Mouse (Mus musculus) ES-Bruce4 (cell line): ENCODE measurements around the gene Clcn2. TPM values are rescaled to one million over a fixed set of nuclear protein-coding genes. Genes with fewer than 3 reads are reported as not detected.

Experiments
- H3K27ac ChIP-seq: 2 replicates; pipeline ENCODE4 v1.5.1; 2012; ENCODE audit warnings: low read length, inconsistent platforms; ENCODE audit not compliant: insufficient read depth
- H3K27me3 ChIP-seq: 2 replicates; pipeline ENCODE4 v1.6.1; 2012; ENCODE audit warnings: mild to moderate bottlenecking, low read length, inconsistent platforms; ENCODE audit not compliant: control insufficient read depth, poor library complexity, insufficient read depth, severe bottlenecking
- H3K36me3 ChIP-seq: 2 replicates; pipeline ENCODE4 v1.6.1; 2012; ENCODE audit warnings: inconsistent platforms, mild to moderate bottlenecking, low read length, moderate library complexity; ENCODE audit not compliant: control insufficient read depth, poor library complexity, insufficient read depth, severe bottlenecking
- H3K4me1 ChIP-seq: one replicate; pipeline ENCODE4 v1.8.1; 2011; ENCODE audit warnings: low read length; ENCODE audit not compliant: control insufficient read depth, insufficient read depth
- H3K4me3 ChIP-seq: 2 replicates; pipeline ENCODE4 v1.5.1; 2011; ENCODE audit warnings: low read depth, mild to moderate bottlenecking, low read length
- H3K9ac ChIP-seq: 2 replicates; pipeline ENCODE4 v1.6.1; 2012; ENCODE audit warnings: low read depth, mild to moderate bottlenecking, inconsistent platforms; ENCODE audit not compliant: poor library complexity, severe bottlenecking
- H3K9me3 ChIP-seq: replicated peaks from 2 replicates; pipeline ENCODE4 v1.6.1; 2012; ENCODE audit warnings: mild to moderate bottlenecking, low read length, inconsistent platforms; ENCODE audit not compliant: control insufficient read depth, poor library complexity, insufficient read depth, severe bottlenecking
- CTCF ChIP-seq: IDR thresholded peaks from one replicate; pipeline ENCODE4 v1.8.1; 2011; ENCODE audit warnings: low read depth, low read length
- EP300 ChIP-seq: IDR thresholded peaks from 2 replicates; pipeline ENCODE4 v1.6.1; 2011; ENCODE audit warnings: low read depth, low read length; ENCODE audit not compliant: insufficient read depth
- POLR2A ChIP-seq: IDR thresholded peaks from one replicate; pipeline ENCODE4 v1.8.1; 2011; ENCODE audit warnings: low read length; ENCODE audit not compliant: insufficient read depth
- polyA plus RNA-seq: library from polyadenylated mRNA; stranded (reverse); fragments of >200 nt; gene quantifications from 2 replicates; pipeline ENCODE4 v1.2.4, GENCODE M21; 2011; ENCODE audit warnings: low read depth; ENCODE audit not compliant: missing spikeins, insufficient read depth, insufficient read length

Gene Clcn2
- polyA plus RNA-seq, result 8.8 and 10.2 TPM in 2 replicates

GRCm38 (mm10) chr16:20717181-20717977, at the start of gene Clcn2, which contains the start of gene Polr2h:
Clcn2 (minus strand) TSS chr16:20717746.
Polr2h (plus strand) TSS chr16:20717665.
- Histone ChIP-seq H3K27me3 (no peaks in the 10 kb centered on the region), H3K4me3 (peak within 1 kb of the TSS; percentile 97), H3K9ac (peak within 1 kb of the TSS; percentile 84), H3K27ac (peak within 1 kb of the TSS; percentile 65), H3K36me3 (peaks cover 23% of the 10 kb centered on the region), H3K9me3 (no peaks in the 10 kb centered on the region), H3K4me1 (peaks cover 5% of the 10 kb centered on the region)
- TF ChIP-seq EP300, result no peak
- TF ChIP-seq POLR2A, result peak; percentile 66
- TF ChIP-seq CTCF, result peak; percentile 64

- H3K27ac ChIP-seq, result no peak overlapping the region
- no peak overlapping the region for H3K4me3 ChIP-seq
- no peaks in the 10 kb centered on the region for H3K4me1 ChIP-seq
- H3K9ac ChIP-seq, result no peak overlapping the region
- H3K9me3 ChIP-seq, result no peaks in the 10 kb centered on the region
- TF ChIP-seq EP300 (no peak), CTCF (peak; percentile 70), POLR2A (no peak)
- H3K27me3 ChIP-seq, result no peaks in the 10 kb centered on the region
- H3K36me3 ChIP-seq, result no peaks in the 10 kb centered on the region
Observed at GRCm38 (mm10) chr16:20765244-20765643, 47.7 kb upstream of the Clcn2 start.

- Histone ChIP-seq H3K27ac (no peak overlapping the region), H3K9me3 (no peaks in the 10 kb centered on the region), H3K36me3 (no peaks in the 10 kb centered on the region), H3K4me3 (no peak overlapping the region), H3K4me1 (no peaks in the 10 kb centered on the region), H3K27me3 (no peaks in the 10 kb centered on the region), H3K9ac (no peak overlapping the region)
- TF ChIP-seq EP300 (no peak), CTCF (no peak), POLR2A (no peak)
Observed at GRCm38 (mm10) chr16:20761681-20762080, 44.1 kb upstream of the Clcn2 start.

GRCm38 (mm10) chr16:20757385-20757784, 39.8 kb upstream of the Clcn2 start:
- no peak for TF ChIP-seq POLR2A
- TF ChIP-seq CTCF, result no peak
- TF ChIP-seq EP300, result no peak
- H3K27ac ChIP-seq, result no peak overlapping the region
- H3K4me3 ChIP-seq, result no peak overlapping the region
- H3K36me3 ChIP-seq, result no peaks in the 10 kb centered on the region
- H3K9ac ChIP-seq, result no peak overlapping the region
- no peaks in the 10 kb centered on the region for H3K9me3 ChIP-seq
- no peaks in the 10 kb centered on the region for H3K4me1 ChIP-seq
- no peaks in the 10 kb centered on the region for H3K27me3 ChIP-seq

GRCm38 (mm10) chr16:20756052-20756451, 38.5 kb upstream of the Clcn2 start:
- H3K27ac ChIP-seq, result no peak overlapping the region
- no peaks in the 10 kb centered on the region for H3K36me3 ChIP-seq
- no peak overlapping the region for H3K9ac ChIP-seq
- H3K9me3 ChIP-seq, result no peaks in the 10 kb centered on the region
- TF ChIP-seq EP300 (no peak), POLR2A (no peak), CTCF (no peak)
- no peaks in the 10 kb centered on the region for H3K4me1 ChIP-seq
- no peaks in the 10 kb centered on the region for H3K27me3 ChIP-seq
- H3K4me3 ChIP-seq, result no peak overlapping the region

- no peaks in the 10 kb centered on the region for H3K36me3 ChIP-seq
- H3K4me1 ChIP-seq, result no peaks in the 10 kb centered on the region
- H3K4me3 ChIP-seq, result no peak overlapping the region
- H3K27me3 ChIP-seq, result no peaks in the 10 kb centered on the region
- H3K27ac ChIP-seq, result no peak overlapping the region
- TF ChIP-seq CTCF (no peak), POLR2A (no peak), EP300 (no peak)
- H3K9me3 ChIP-seq, result no peaks in the 10 kb centered on the region
- no peak overlapping the region for H3K9ac ChIP-seq
Observed at GRCm38 (mm10) chr16:20750518-20750917, 33.0 kb upstream of the Clcn2 start.
